Comparison of ENCODE assay signal across 10 mouse cellular contexts in the genomic region with DNA sequence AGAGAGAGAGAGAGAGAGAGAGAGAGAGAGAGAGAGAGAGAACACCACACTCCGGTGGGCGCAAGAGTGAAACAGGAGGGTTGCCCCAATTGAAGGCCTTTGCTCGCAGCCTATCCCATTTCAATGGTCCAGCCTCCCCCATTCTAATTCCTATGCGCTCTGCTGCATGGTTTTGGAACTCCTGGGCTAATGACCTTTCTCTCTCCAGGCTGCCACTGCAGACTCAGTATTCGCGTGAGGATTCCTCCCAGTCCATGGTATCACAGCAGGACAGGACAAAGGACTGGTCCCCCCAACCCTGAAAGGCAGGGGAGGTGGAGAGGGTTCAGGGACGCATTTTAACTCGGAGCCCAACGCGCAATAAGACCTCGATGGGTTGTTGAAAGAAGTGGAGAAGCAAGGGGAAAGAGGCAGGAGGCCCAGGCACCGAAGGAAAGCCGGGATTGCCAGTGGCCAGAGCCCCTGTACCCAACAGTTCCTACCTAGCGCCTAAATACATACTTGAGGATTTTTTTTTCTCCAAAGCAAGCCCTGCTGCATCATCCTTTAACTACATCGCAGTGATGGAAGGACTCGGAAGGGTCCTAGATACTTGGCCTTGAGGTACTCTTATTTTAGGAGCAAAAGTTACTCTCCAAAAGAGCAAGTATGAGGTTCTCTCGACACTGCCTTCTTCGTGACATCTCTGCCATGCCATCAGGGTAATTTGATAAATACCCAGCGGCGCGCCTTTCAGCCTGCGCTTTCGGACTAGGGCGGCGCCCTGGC. TPM values are rescaled to one million over a fixed set of nuclear protein-coding genes. Genes with fewer than 3 reads are reported as not detected.
DNase-seq lines count a peak whose midpoint lies in the region; ATAC-seq lines count a peak whose summit lies in the region.
"Had no signal": no experiment of that assay in that cellular context is flagged by ENCODE, and none has a peak within 500 bp of the region (broad histone marks: within the 10 kb centered on the region; RNA-seq: fewer than 3 reads in every experiment).

No protein-coding gene starts in this region.

- 6% methylated on average over 25 of the region's 25 CpGs for WGBS in kidney, embryonic 16.5 days
- 2% methylated on average over 25 of the region's 25 CpGs for WGBS in forebrain, embryonic 13.5 days

- ATAC-seq in kidney, embryonic 16.5 days (ENCODE audit: low FRiP score, low TSS enrichment): no peak
- no peak for ATAC-seq in forebrain, embryonic 13.5 days
- ATAC-seq in frontal cortex, adult (ENCODE audit: low TSS enrichment): no peak
- ATAC-seq: Patski had no signal

- no peaks in the 10 kb centered on the region for H3K9me3 ChIP-seq in kidney, embryonic 16.5 days (ENCODE audit: low read length)
- no peaks in the 10 kb centered on the region for H3K9me3 ChIP-seq in forebrain, embryonic 13.5 days (replicated peaks)

- H3K27ac ChIP-seq in kidney, embryonic 16.5 days (ENCODE audit: low read length): no peak overlapping the region
- H3K27ac ChIP-seq in forebrain, embryonic 13.5 days: no peak overlapping the region

- peaks cover 34% of the 10 kb centered on the region for H3K4me1 ChIP-seq in kidney, embryonic 16.5 days (ENCODE audit: insufficient read depth, low read length)
- peaks cover 44% of the 10 kb centered on the region for H3K4me1 ChIP-seq in forebrain, embryonic 13.5 days

- H3K4me3 ChIP-seq in kidney, embryonic 16.5 days (ENCODE audit: low read length): peak overlapping the region; percentile 40; the same call in 1 of the 2 replicates
- H3K4me3 ChIP-seq in forebrain, embryonic 13.5 days: peak overlapping the region; percentile 32; the same call in 1 of the 2 replicates

- H3K27me3 ChIP-seq in kidney, embryonic 16.5 days (ENCODE audit: insufficient read depth, low read length): peaks cover 66% of the 10 kb centered on the region
- peaks cover 84% of the 10 kb centered on the region for H3K27me3 ChIP-seq in forebrain, embryonic 13.5 days

- H3K9ac ChIP-seq in kidney, embryonic 16.5 days (replicated peaks; ENCODE audit: low read length): 0 out of 2 replicates have a peak overlapping the region, but pooled peaks have one; percentile 50
- no peak overlapping the region for H3K9ac ChIP-seq in forebrain, embryonic 13.5 days

- DNase-seq in embryo, embryonic 10.5 days (ENCODE audit: low spot score): peak; percentile 38
- DNase-seq in embryo, embryonic 10 days (ENCODE audit: low spot score): no peak
- no peak for DNase-seq in kidney, adult 8-10 months
- peak; percentile 52 for DNase-seq in neural tube, embryonic 10.5 days (ENCODE audit: extremely low spot score, low spot score)
- DNase-seq in right cerebral cortex, postnatal 36 days (ENCODE audit: low spot score in 2 of 2): no peak
- DNase-seq: kidney, adult 2 months had no signal

- H3K36me3 ChIP-seq in kidney, embryonic 16.5 days (ENCODE audit: insufficient read depth, low read length): no peaks in the 10 kb centered on the region
- no peaks in the 10 kb centered on the region for H3K36me3 ChIP-seq in forebrain, embryonic 13.5 days (ENCODE audit: poor library complexity, severe bottlenecking)

- peak overlapping the region; percentile 99 for H3K4me2 ChIP-seq in kidney, embryonic 16.5 days (replicated peaks; ENCODE audit: low read depth, low read length)
- peak overlapping the region; percentile 89 for H3K4me2 ChIP-seq in forebrain, embryonic 13.5 days

RNA-seq across cellular contexts. Expression of a gene that starts 3.0 kb away (rescaled TPM):
- polyA plus RNA-seq in kidney, embryonic 16.5 days (2015; fragmentation: Nextera tagmentation; extraction: Ambion mirVana): 31.4 and 35.8 TPM in 2 replicates
- polyA plus RNA-seq in forebrain, embryonic 13.5 days (2015; fragmentation: Nextera tagmentation; extraction: Ambion mirVana): 7.8 and 8.5 TPM in 2 replicates

RNA-seq across cellular contexts. Expression of a gene that starts 35.9 kb away (rescaled TPM):
- polyA plus RNA-seq in kidney, embryonic 16.5 days (2015; fragmentation: Nextera tagmentation; extraction: Ambion mirVana): 0.67 and 0.91 TPM in 2 replicates
- polyA plus RNA-seq in forebrain, embryonic 13.5 days (2015; fragmentation: Nextera tagmentation; extraction: Ambion mirVana): 0.31 TPM in 1 of 2 replicates, not detected in the other

Comparison
In these comparisons a context has a peak if more than half of its experiments do, and no peak if none do; other contexts are left out.
1. DNase-seq: peak in embryo, embryonic 10.5 days (single experiment) and neural tube, embryonic 10.5 days (single experiment); none in embryo, embryonic 10 days (single experiment), kidney, adult 8-10 months (0 of 2) and right cerebral cortex, postnatal 36 days (0 of 2).